Mouse (Mus musculus): ENCODE measurements at regions not wholly inside any gene's neighbourhood (a gene's known extent, or its start where the extent isn't known, plus 50 kb on each side); places are given as distances from the start of the nearest gene placed in this dataset.

- ChIA-PET CTCF (no interaction called here), POLR2A (interaction anchor here in 1 of 4 experiments (0.5 kb wide), 1 partner anchor 259 kb away, joined by 3 read pairs; no protein-coding TSS in a partner anchor)
Measured at GRCm38 (mm10) chr12:21496974-21497373, 79.5 kb upstream of the Ywhaq start.

- POLR2A ChIA-PET: no interaction called here
- CTCF ChIA-PET: no interaction called here
Measured at GRCm38 (mm10) chr12:21495511-21495910, 78.1 kb upstream of the Ywhaq start.

GRCm38 (mm10) chr12:21493471-21493870 lies 76.0 kb upstream of the Ywhaq start:
- POLR2A ChIA-PET: interaction anchor here in 2 of 4 experiments (0.8 to 1.3 kb wide), 2 partner anchors 76 to 120 kb away, joined by 3 to 4 read pairs; partner anchors contain the start of genes Adam17 (in 1 of the 2) and Ywhaq (in 1 of the 2)
- CTCF ChIA-PET: no interaction called here

- ChIA-PET CTCF (no interaction called here), POLR2A (interaction anchor here in 1 of 4 experiments (1.0 kb wide), 1 partner anchor 11 kb away, joined by 3 read pairs; no protein-coding TSS in a partner anchor)
Measured at GRCm38 (mm10) chr12:21492549-21493291, 75.3 kb upstream of the Ywhaq start.

GRCm38 (mm10) chr12:21481644-21482043 lies 64.2 kb upstream of the Ywhaq start:
- ChIA-PET CTCF (interaction anchor here in 1 of 4 experiments (0.6 kb wide), 1 partner anchor 135 kb away, joined by 5 read pairs; no protein-coding TSS in a partner anchor), POLR2A (interaction anchor here in 1 of 4 experiments (0.7 to 1.0 kb wide), 2 partner anchors 45 to 56 kb away, joined by 4 read pairs; no protein-coding TSS in a partner anchor)

- POLR2A ChIA-PET: interaction anchor here (0.7 to 2.3 kb wide), 7 partner anchors 17 to 141 kb away, joined by 3 to 8 read pairs (median 4); partner anchors contain the start of gene Ywhaq (in 1 of the 4)
- CTCF ChIA-PET: no interaction called here
Measured at GRCm38 (mm10) chr12:21480226-21480625, 62.8 kb upstream of the Ywhaq start.

- ChIA-PET POLR2A (interaction anchor here (0.6 to 2.3 kb wide), 14 partner anchors 9 to 65 kb away, joined by 3 to 8 read pairs (median 4); partner anchors contain the start of gene Ywhaq (in 2 of the 4)), CTCF (interaction anchor here in 1 of 4 experiments (1.2 kb wide), 1 partner anchor 9 kb away, joined by 6 read pairs; no protein-coding TSS in a partner anchor)
Measured at GRCm38 (mm10) chr12:21479251-21479650, 61.8 kb upstream of the Ywhaq start.

- ChIA-PET POLR2A (interaction anchor here in 2 of 4 experiments (0.5 to 1.6 kb wide), 2 partner anchors 59 to 171 kb away, joined by 3 to 4 read pairs; partner anchors contain the start of gene Ywhaq (in 1 of the 2)), CTCF (interaction anchor here in 1 of 4 experiments (0.7 kb wide), 1 partner anchor 67 kb away, joined by 3 read pairs; no protein-coding TSS in a partner anchor)
Measured at GRCm38 (mm10) chr12:21476516-21476915, 59.1 kb upstream of the Ywhaq start.

- CTCF ChIA-PET: no interaction called here
Measured at GRCm38 (mm10) chr12:21472951-21473710, 55.7 kb upstream of the Ywhaq start.

GRCm38 (mm10) chr12:21472487-21472886 lies 55.0 kb upstream of the Ywhaq start:
- ChIA-PET CTCF (no interaction called here), POLR2A (interaction anchor here in 1 of 4 experiments (0.6 to 2.2 kb wide), 3 partner anchors 35 to 1019 kb away, joined by 3 to 7 read pairs (median 3); no protein-coding TSS in a partner anchor)

More at GRCm38 (mm10) chr12:21472951-21473710, 55.7 kb upstream of the Ywhaq start:
- POLR2A ChIA-PET: interaction anchor here in 1 of 4 experiments (1.1 to 2.2 kb wide), 2 partner anchors 35 to 56 kb away, joined by 3 to 7 read pairs; partner anchors contain the start of gene Ywhaq

- ChIA-PET POLR2A (interaction anchor here in 3 of 4 experiments (0.6 to 2.2 kb wide), 8 partner anchors 12 to 1020 kb away, joined by 3 to 9 read pairs (median 3); no protein-coding TSS in a partner anchor), CTCF (no interaction called here)
Measured at GRCm38 (mm10) chr12:21471986-21472385, 54.5 kb upstream of the Ywhaq start.

- ChIA-PET CTCF (interaction anchor here in 2 of 4 experiments (0.7 to 2.1 kb wide), 2 partner anchors 9 to 14 kb away, joined by 6 read pairs; no protein-coding TSS in a partner anchor), POLR2A (interaction anchor here (0.6 to 2.4 kb wide), 18 partner anchors 9 to 313 kb away, joined by 3 to 17 read pairs (median 4); partner anchors contain the start of gene Ywhaq (in 2 of the 4))
Measured at GRCm38 (mm10) chr12:21470286-21470685, 52.8 kb upstream of the Ywhaq start.
